Mouse (Mus musculus): ENCODE measurements around the gene Amz2. TPM values are rescaled to one million over a fixed set of nuclear protein-coding genes. Genes with fewer than 3 reads are reported as not detected.
A peak's percentile ranks its signal among the peaks of the same experiment; 100 is the strongest.

Gene Amz2
- polyA plus RNA-seq, 1 experiment: 47.2 TPM

- WGBS: 73% methylated on average over 5 of the region's 5 CpGs
- no peak for DNase-seq
- no peak for TF ChIP-seq CTCF (conservative IDR thresholded peaks at IDR 0.05; ENCODE audit: insufficient read depth, insufficient read length, low read depth, low read length)
- TF ChIP-seq POLR2A (IDR thresholded peaks at IDR 0.05; ENCODE audit: low read depth, low read length): no peak
- Histone ChIP-seq H3K36me3 (ENCODE audit: control insufficient read depth, insufficient read depth, low read length) (no peaks in the 10 kb centered on the region), H3K27ac (ENCODE audit: insufficient read depth, low read depth, low read length) (no peak overlapping the region), H3K4me3 (ENCODE audit: insufficient read depth, low read depth, low read length) (no peak overlapping the region), H3K4me1 (ENCODE audit: control insufficient read depth, insufficient read depth, low read length) (peaks cover 2% of the 10 kb centered on the region; the same call in 1 of the 2 replicates), H3K27me3 (replicated peaks; ENCODE audit: control insufficient read depth, insufficient read depth, low read length) (no peaks in the 10 kb centered on the region)
These were observed 42.4 kb downstream of the Amz2 start for GRCm38 (mm10) chr11:109468133-109468532.

- no peak overlapping the region for H3K27ac ChIP-seq (ENCODE audit: insufficient read depth, low read depth, low read length)
- H3K27me3 ChIP-seq (replicated peaks; ENCODE audit: control insufficient read depth, insufficient read depth, low read length): no peaks in the 10 kb centered on the region
- no peak for DNase-seq
- WGBS: 74% methylated on average over 9 of the region's 9 CpGs
- TF ChIP-seq CTCF (conservative IDR thresholded peaks at IDR 0.05; ENCODE audit: insufficient read depth, insufficient read length, low read depth, low read length) (no peak), POLR2A (IDR thresholded peaks at IDR 0.05; ENCODE audit: low read depth, low read length) (no peak)
- no peaks in the 10 kb centered on the region for H3K36me3 ChIP-seq (ENCODE audit: control insufficient read depth, insufficient read depth, low read length)
- no peak overlapping the region for H3K4me3 ChIP-seq (ENCODE audit: insufficient read depth, low read depth, low read length)
- H3K4me1 ChIP-seq (ENCODE audit: control insufficient read depth, insufficient read depth, low read length): peaks cover 2% of the 10 kb centered on the region; the same call in 1 of the 2 replicates
These were observed 44.4 kb downstream of the Amz2 start for GRCm38 (mm10) chr11:109470170-109470569.

- peaks cover 2% of the 10 kb centered on the region; the same call in 1 of the 2 replicates for H3K4me1 ChIP-seq (ENCODE audit: control insufficient read depth, insufficient read depth, low read length)
- no peak for TF ChIP-seq CTCF (conservative IDR thresholded peaks at IDR 0.05; ENCODE audit: insufficient read depth, insufficient read length, low read depth, low read length)
- no peak for TF ChIP-seq POLR2A (IDR thresholded peaks at IDR 0.05; ENCODE audit: low read depth, low read length)
- DNase-seq: peak; percentile 69
- 41% methylated on average over 15 of the region's 15 CpGs for WGBS
- no peaks in the 10 kb centered on the region for H3K36me3 ChIP-seq (ENCODE audit: control insufficient read depth, insufficient read depth, low read length)
- no peaks in the 10 kb centered on the region for H3K27me3 ChIP-seq (replicated peaks; ENCODE audit: control insufficient read depth, insufficient read depth, low read length)
- H3K27ac ChIP-seq (ENCODE audit: insufficient read depth, low read depth, low read length): no peak overlapping the region
- H3K4me3 ChIP-seq (ENCODE audit: insufficient read depth, low read depth, low read length): no peak overlapping the region
These were observed 45.4 kb downstream of the Amz2 start for GRCm38 (mm10) chr11:109470921-109471861.

- Histone ChIP-seq H3K27me3 (replicated peaks; ENCODE audit: control insufficient read depth, insufficient read depth, low read length) (no peaks in the 10 kb centered on the region), H3K27ac (ENCODE audit: insufficient read depth, low read depth, low read length) (no peak overlapping the region), H3K36me3 (ENCODE audit: control insufficient read depth, insufficient read depth, low read length) (no peaks in the 10 kb centered on the region), H3K4me1 (ENCODE audit: control insufficient read depth, insufficient read depth, low read length) (peaks cover 2% of the 10 kb centered on the region; the same call in 1 of the 2 replicates), H3K4me3 (ENCODE audit: insufficient read depth, low read depth, low read length) (peak overlapping the region; percentile 56)
- peak; percentile 44 for DNase-seq
- WGBS: 2% methylated on average over 33 of the region's 33 CpGs
- TF ChIP-seq CTCF (conservative IDR thresholded peaks at IDR 0.05; ENCODE audit: insufficient read depth, insufficient read length, low read depth, low read length) (no peak), POLR2A (IDR thresholded peaks at IDR 0.05; ENCODE audit: low read depth, low read length) (no peak)
These were observed 46.5 kb downstream of the Amz2 start for GRCm38 (mm10) chr11:109472171-109472691.

- no peak for TF ChIP-seq POLR2A (IDR thresholded peaks at IDR 0.05; ENCODE audit: low read depth, low read length)
- no peak for TF ChIP-seq CTCF (conservative IDR thresholded peaks at IDR 0.05; ENCODE audit: insufficient read depth, insufficient read length, low read depth, low read length)
- peaks cover 6% of the 10 kb centered on the region; the same call in 1 of the 2 replicates for H3K4me1 ChIP-seq (ENCODE audit: control insufficient read depth, insufficient read depth, low read length)
- no peak for DNase-seq
- under 1% methylated on average over 13 of the region's 13 CpGs for WGBS
- no peak overlapping the region for H3K27ac ChIP-seq (ENCODE audit: insufficient read depth, low read depth, low read length)
- no peaks in the 10 kb centered on the region for H3K36me3 ChIP-seq (ENCODE audit: control insufficient read depth, insufficient read depth, low read length)
- no peaks in the 10 kb centered on the region for H3K27me3 ChIP-seq (replicated peaks; ENCODE audit: control insufficient read depth, insufficient read depth, low read length)
- H3K4me3 ChIP-seq (ENCODE audit: insufficient read depth, low read depth, low read length): peak overlapping the region; percentile 79
These were observed 47.0 kb downstream of the Amz2 start for GRCm38 (mm10) chr11:109472821-109473170.

- Histone ChIP-seq H3K4me3 (ENCODE audit: insufficient read depth, low read depth, low read length) (peak within 1 kb of the TSS; percentile 79), H3K4me1 (ENCODE audit: control insufficient read depth, insufficient read depth, low read length) (peaks cover 8% of the 10 kb centered on the region; the same call in 1 of the 2 replicates), H3K36me3 (ENCODE audit: control insufficient read depth, insufficient read depth, low read length) (no peaks in the 10 kb centered on the region), H3K27ac (ENCODE audit: insufficient read depth, low read depth, low read length) (no peak within 1 kb of the TSS), H3K27me3 (replicated peaks; ENCODE audit: control insufficient read depth, insufficient read depth, low read length) (no peaks in the 10 kb centered on the region)
- WGBS: 1% methylated on average over 110 of the region's 111 CpGs
- TF ChIP-seq CTCF (conservative IDR thresholded peaks at IDR 0.05; ENCODE audit: insufficient read depth, insufficient read length, low read depth, low read length): no peak
- peak; percentile 80 for DNase-seq
These were observed 47.7 kb downstream of the Amz2 start, which contains the start of the genes Arsg and Slc16a6 for GRCm38 (mm10) chr11:109473171-109474085. Gene Arsg, plus strand, starts transcription at chr11:109473374. Gene Slc16a6, minus strand, starts transcription at chr11:109473598.

Measured in kidney, adult 2 months (tissue).